Mouse (Mus musculus) kidney, embryonic 14.5 days (tissue): Measurements from ENCODE around the gene Iqcd. TPM values are rescaled to one million over a fixed set of nuclear protein-coding genes. Genes with fewer than 3 reads are reported as not detected.

Source experiments
- ATAC-seq: fragments of 200-750 bp; cut with Nextera tagmentation; 2 replicates; pipeline ENCODE4 v1.8.0; 2017; ENCODE audit warnings: moderate number of reproducible peaks, mild to moderate bottlenecking, moderate TSS enrichment, moderate library complexity; ENCODE audit not compliant: low FRiP score, low TSS enrichment
- H3K27ac ChIP-seq: fragments of 300-500 bp; sonication (generic); 2 replicates; pipeline ENCODE4 v1.5.1; 2014; ENCODE audit warnings: low read depth, mild to moderate bottlenecking, low read length, moderate library complexity, mixed read lengths
- H3K27me3 ChIP-seq: fragments of 300-500 bp; sonication (generic); 2 replicates; pipeline ENCODE4 v1.6.1; 2014; ENCODE audit warnings: mild to moderate bottlenecking, low read length; ENCODE audit not compliant: control insufficient read depth, insufficient read depth
- H3K36me3 ChIP-seq: fragments of 300-500 bp; sonication (generic); 2 replicates; pipeline ENCODE4 v1.6.1; 2014; ENCODE audit warnings: low read length, mixed read lengths; ENCODE audit not compliant: control insufficient read depth, insufficient read depth
- H3K4me1 ChIP-seq: fragments of 300-500 bp; sonication (generic); 2 replicates; pipeline ENCODE4 v1.6.1; 2014; ENCODE audit warnings: low read length, mixed read lengths; ENCODE audit not compliant: control insufficient read depth, insufficient read depth
- H3K4me2 ChIP-seq: fragments of 300-500 bp; sonication (generic); replicated peaks from 2 replicates; pipeline ENCODE4 v1.6.1; 2014; ENCODE audit warnings: low read depth, mild to moderate bottlenecking, low read length
- H3K4me3 ChIP-seq: fragments of 300-500 bp; sonication (generic); 2 replicates; pipeline ENCODE4 v1.5.1; 2014; ENCODE audit warnings: mild to moderate bottlenecking, low read length
- H3K9ac ChIP-seq: fragments of 300-500 bp; sonication (generic); 2 replicates; pipeline ENCODE4 v1.6.1; 2014; ENCODE audit warnings: low read depth, mild to moderate bottlenecking, low read length, moderate library complexity
- H3K9me3 ChIP-seq: fragments of 300-500 bp; sonication (generic); 2 replicates; pipeline ENCODE4 v1.6.1; 2016; ENCODE audit warnings: low read length; ENCODE audit not compliant: control insufficient read depth
- WGBS: fragments of 180-500 bp; shearing (Covaris S2); extraction: QIAGEN DNeasy Blood & Tissue Kit; methylation state at CpG from one replicate; pipeline ENCODE4 v1.1.7; 2014; 5-methylcytosine and 5-hydroxymethylcytosine counted together
- polyA plus RNA-seq: library from polyadenylated mRNA; unstranded; fragments of >200 nt; fragmentation: Nextera tagmentation; extraction: Ambion mirVana; gene quantifications from 2 replicates; pipeline ENCODE4 v1.2.1, GENCODE M21; 2014

Gene Iqcd
- polyA plus RNA-seq, 1 experiment from 2014 or later = 1.4 TPM

GRCm38 (mm10) chr5:120587940-120588568 is 762 bp upstream of the Iqcd start:
- Histone ChIP-seq H3K4me2 (peak overlapping the region; percentile 78), H3K9me3 (peaks cover 2% of the 10 kb centered on the region; the same call in 1 of the 2 replicates), H3K27ac (peak overlapping the region; percentile 25; the same call in 1 of the 2 replicates), H3K9ac (peak overlapping the region; percentile 57), H3K4me1 (peaks cover 24% of the 10 kb centered on the region), H3K27me3 (no peaks in the 10 kb centered on the region), H3K36me3 (peaks cover 13% of the 10 kb centered on the region; the same call in 1 of the 2 replicates), H3K4me3 (peak overlapping the region; percentile 55)
- peak; percentile 11; the same call in 1 of the 2 replicates for ATAC-seq
- 2% methylated on average over 28 of the region's 29 CpGs for WGBS

GRCm38 (mm10) chr5:120590356-120591010 is 1.7 kb downstream of the Iqcd start:
- Histone ChIP-seq H3K27me3 (no peaks in the 10 kb centered on the region), H3K36me3 (no peaks in the 10 kb centered on the region), H3K4me3 (no peak overlapping the region), H3K4me1 (peaks cover 20% of the 10 kb centered on the region), H3K9ac (no peak overlapping the region), H3K4me2 (no peak overlapping the region), H3K9me3 (peaks cover 2% of the 10 kb centered on the region; the same call in 1 of the 2 replicates), H3K27ac (no peak overlapping the region)
- 78% methylated on average over 16 of the region's 16 CpGs for WGBS
- ATAC-seq = no peak

- Histone ChIP-seq H3K27me3 (no peaks in the 10 kb centered on the region), H3K4me3 (no peak overlapping the region), H3K9ac (no peak overlapping the region), H3K27ac (no peak overlapping the region), H3K4me2 (no peak overlapping the region), H3K9me3 (peaks cover 2% of the 10 kb centered on the region; the same call in 1 of the 2 replicates), H3K36me3 (no peaks in the 10 kb centered on the region), H3K4me1 (peaks cover 8% of the 10 kb centered on the region)
- 73% methylated on average over 7 of the region's 7 CpGs for WGBS
- ATAC-seq = no peak
These were observed 3.3 kb downstream of the Iqcd start for GRCm38 (mm10) chr5:120592141-120592540.

GRCm38 (mm10) chr5:120594485-120594884 is 5.7 kb downstream of the Iqcd start:
- ATAC-seq = no peak
- peaks cover 2% of the 10 kb centered on the region; the same call in 1 of the 2 replicates for H3K9me3 ChIP-seq
- no peak overlapping the region for H3K27ac ChIP-seq
- H3K4me1 ChIP-seq = no peaks in the 10 kb centered on the region
- H3K36me3 ChIP-seq = no peaks in the 10 kb centered on the region
- 87% methylated on average over 6 of the region's 6 CpGs for WGBS
- H3K9ac ChIP-seq = no peak overlapping the region
- H3K4me3 ChIP-seq = no peak overlapping the region
- no peak overlapping the region for H3K4me2 ChIP-seq
- no peaks in the 10 kb centered on the region for H3K27me3 ChIP-seq

- Histone ChIP-seq H3K4me1 (no peaks in the 10 kb centered on the region), H3K36me3 (no peaks in the 10 kb centered on the region), H3K9me3 (no peaks in the 10 kb centered on the region), H3K27ac (no peak overlapping the region), H3K4me2 (no peak overlapping the region), H3K4me3 (no peak overlapping the region), H3K9ac (no peak overlapping the region), H3K27me3 (no peaks in the 10 kb centered on the region)
- ATAC-seq = no peak
- 90% methylated on average over 6 of the region's 6 CpGs for WGBS
These were observed 10.8 kb downstream of the Iqcd start for GRCm38 (mm10) chr5:120599625-120600024.

- Histone ChIP-seq H3K4me2 (no peak overlapping the region), H3K27ac (no peak overlapping the region), H3K36me3 (no peaks in the 10 kb centered on the region), H3K9ac (no peak overlapping the region), H3K9me3 (no peaks in the 10 kb centered on the region), H3K4me1 (peaks cover 7% of the 10 kb centered on the region; the same call in 1 of the 2 replicates), H3K4me3 (no peak overlapping the region), H3K27me3 (no peaks in the 10 kb centered on the region)
- WGBS = 58% methylated on average over 11 of the region's 11 CpGs
- 0 out of 2 replicates have a peak, but pooled peaks have one; percentile 33 for ATAC-seq
These were observed 12.3 kb downstream of the Iqcd start for GRCm38 (mm10) chr5:120600946-120601668.

- Histone ChIP-seq H3K4me2 (no peak overlapping the region), H3K36me3 (no peaks in the 10 kb centered on the region), H3K4me1 (peaks cover 7% of the 10 kb centered on the region; the same call in 1 of the 2 replicates), H3K9me3 (no peaks in the 10 kb centered on the region), H3K4me3 (no peak overlapping the region), H3K27me3 (no peaks in the 10 kb centered on the region), H3K9ac (no peak overlapping the region), H3K27ac (no peak overlapping the region)
- WGBS = 82% methylated on average over 12 of the region's 12 CpGs
- no peak for ATAC-seq
These were observed 13.4 kb downstream of the Iqcd start for GRCm38 (mm10) chr5:120602210-120602609.

GRCm38 (mm10) chr5:120603515-120603914 is 14.7 kb downstream of the Iqcd start:
- H3K4me1 ChIP-seq = peaks cover 7% of the 10 kb centered on the region; the same call in 1 of the 2 replicates
- H3K4me2 ChIP-seq = no peak overlapping the region
- no peak overlapping the region for H3K9ac ChIP-seq
- H3K9me3 ChIP-seq = no peaks in the 10 kb centered on the region
- no peak for ATAC-seq
- H3K4me3 ChIP-seq = no peak overlapping the region
- no peaks in the 10 kb centered on the region for H3K36me3 ChIP-seq
- no peak overlapping the region for H3K27ac ChIP-seq
- no peaks in the 10 kb centered on the region for H3K27me3 ChIP-seq
- 66% methylated on average over 7 of the region's 7 CpGs for WGBS
